Mouse (Mus musculus): ENCODE measurements around the gene Ano1.

Ano1 gene

GRCm38 (mm10) chr7:144647547-144647946 lies 104.2 kb downstream of the Ano1 start:
- no peak for DNase-seq (ENCODE audit: extremely low spot score, low read depth, low spot score)

- DNase-seq (ENCODE audit: extremely low spot score, low read depth, low spot score): no peak
These were observed 111.0 kb downstream of the Ano1 start for GRCm38 (mm10) chr7:144640817-144641216.

- DNase-seq (ENCODE audit: extremely low spot score, low read depth, low spot score): no peak
These were observed 115.8 kb downstream of the Ano1 start for GRCm38 (mm10) chr7:144636000-144636399.

- DNase-seq (ENCODE audit: extremely low spot score, low read depth, low spot score): no peak
These were observed 116.9 kb downstream of the Ano1 start for GRCm38 (mm10) chr7:144634875-144635274.

- no peak for DNase-seq (ENCODE audit: extremely low spot score, low read depth, low spot score)
These were observed 117.3 kb downstream of the Ano1 start for GRCm38 (mm10) chr7:144634450-144634849.

GRCm38 (mm10) chr7:144632321-144632720 lies 119.5 kb downstream of the Ano1 start:
- DNase-seq (ENCODE audit: extremely low spot score, low read depth, low spot score): no peak

GRCm38 (mm10) chr7:144630622-144631021 lies 121.2 kb downstream of the Ano1 start:
- no peak for DNase-seq (ENCODE audit: extremely low spot score, low read depth, low spot score)

- DNase-seq (ENCODE audit: extremely low spot score, low read depth, low spot score): no peak
These were observed 123.3 kb downstream of the Ano1 start for GRCm38 (mm10) chr7:144628334-144628915.

- DNase-seq (ENCODE audit: extremely low spot score, low read depth, low spot score): no peak
These were observed 124.0 kb downstream of the Ano1 start for GRCm38 (mm10) chr7:144627606-144628333.

GRCm38 (mm10) chr7:144626042-144626441 lies 125.7 kb downstream of the Ano1 start:
- no peak for DNase-seq (ENCODE audit: extremely low spot score, low read depth, low spot score)

- no peak for DNase-seq (ENCODE audit: extremely low spot score, low read depth, low spot score)
These were observed 130.8 kb downstream of the Ano1 start for GRCm38 (mm10) chr7:144620721-144621681.

- DNase-seq (ENCODE audit: extremely low spot score, low read depth, low spot score): no peak
These were observed 131.5 kb downstream of the Ano1 start for GRCm38 (mm10) chr7:144620315-144620714.

- DNase-seq (ENCODE audit: extremely low spot score, low read depth, low spot score): no peak
These were observed 136.4 kb downstream of the Ano1 start for GRCm38 (mm10) chr7:144615343-144615742.

- no peak for DNase-seq (ENCODE audit: extremely low spot score, low read depth, low spot score)
These were observed 138.9 kb downstream of the Ano1 start for GRCm38 (mm10) chr7:144612829-144613228.

GRCm38 (mm10) chr7:144612351-144612750 lies 139.4 kb downstream of the Ano1 start:
- no peak for DNase-seq (ENCODE audit: extremely low spot score, low read depth, low spot score)

GRCm38 (mm10) chr7:144611595-144611994 lies 140.2 kb downstream of the Ano1 start:
- no peak for DNase-seq (ENCODE audit: extremely low spot score, low read depth, low spot score)

- no peak for DNase-seq (ENCODE audit: extremely low spot score, low read depth, low spot score)
These were observed 142.2 kb downstream of the Ano1 start for GRCm38 (mm10) chr7:144609568-144609967.

GRCm38 (mm10) chr7:144607862-144608261 lies 143.9 kb downstream of the Ano1 start:
- no peak for DNase-seq (ENCODE audit: extremely low spot score, low read depth, low spot score)

- no peak for DNase-seq (ENCODE audit: extremely low spot score, low read depth, low spot score)
These were observed 147.0 kb downstream of the Ano1 start for GRCm38 (mm10) chr7:144604735-144605134.

- no peak for DNase-seq (ENCODE audit: extremely low spot score, low read depth, low spot score)
These were observed 147.5 kb downstream of the Ano1 start for GRCm38 (mm10) chr7:144604291-144604690.

- no peak for DNase-seq (ENCODE audit: extremely low spot score, low read depth, low spot score)
These were observed 151.4 kb downstream of the Ano1 start for GRCm38 (mm10) chr7:144600333-144600900.
